1 mouse cellular context compared by ENCODE assay signal in the genomic region with DNA sequence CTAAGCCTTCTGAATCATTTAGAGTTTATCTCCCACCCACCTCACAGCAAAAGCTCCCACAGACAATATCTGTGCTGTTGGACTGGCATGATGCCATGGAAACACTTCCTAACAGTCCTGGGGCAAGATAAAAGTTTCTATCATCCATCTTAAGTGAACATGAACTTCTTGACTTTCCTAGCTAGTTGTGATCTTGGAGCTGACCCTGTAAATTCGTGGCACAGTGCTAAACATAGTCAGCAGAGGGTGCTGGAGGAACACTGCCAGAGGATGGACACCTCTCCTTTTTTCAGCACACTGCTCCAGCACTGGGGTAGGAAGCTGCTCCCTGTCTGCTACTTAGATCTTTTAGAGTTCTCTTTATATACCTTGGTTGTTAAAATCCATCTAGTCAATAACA.
TF ChIP-seq lines count a peak whose summit lies in the region.

No protein-coding gene starts in this region.

TF ChIP-seq in MEL, 35 proteins besides CTCF, POLR2A, EP300 and RAD21 (continued from another document):
- no peak for TF ChIP-seq MYB (IDR thresholded peaks at IDR 0.05; ENCODE audit: low read depth, low read length)
- TF ChIP-seq MAX (IDR thresholded peaks at IDR 0.05; ENCODE audit: low read length) = no peak
- no peak for TF ChIP-seq TAL1 (IDR thresholded peaks at IDR 0.05; ENCODE audit: low read length)
- no peak for TF ChIP-seq MXI1 (IDR thresholded peaks at IDR 0.05; ENCODE audit: low read depth, low read length)
- TF ChIP-seq POLR2AphosphoS5 (IDR thresholded peaks at IDR 0.05; ENCODE audit: borderline replicate concordance, low read depth, low read length) = no peak
- no peak for TF ChIP-seq TCF12 (IDR thresholded peaks at IDR 0.05; ENCODE audit: low read depth, low read length)
- no peak for TF ChIP-seq GABPA (IDR thresholded peaks at IDR 0.05; ENCODE audit: low read depth, low read length)
- TF ChIP-seq GATA1 (IDR thresholded peaks at IDR 0.05; ENCODE audit: low read depth, low read length) = 0 out of 2 replicates have a peak, but pooled peaks have one; percentile 44
- TF ChIP-seq MAFK (IDR thresholded peaks at IDR 0.05; ENCODE audit: borderline replicate concordance, low read depth, low read length) = no peak
- TF ChIP-seq JUND (IDR thresholded peaks at IDR 0.05; ENCODE audit: low read depth, low read length) = no peak
- TF ChIP-seq CHD1 (IDR thresholded peaks at IDR 0.05; ENCODE audit: low read depth, low read length) = no peak
- TF ChIP-seq TBP (IDR thresholded peaks at IDR 0.05; ENCODE audit: low read depth, low read length) = no peak
- peak; percentile 50; the same call in 1 of the 2 replicates for TF ChIP-seq ZC3H11A (IDR thresholded peaks at IDR 0.05; ENCODE audit: low read depth, low read length)
- no peak for TF ChIP-seq USF1 (IDR thresholded peaks at IDR 0.05; ENCODE audit: low read depth, low read length)
- TF ChIP-seq ETS1 (IDR thresholded peaks at IDR 0.05; ENCODE audit: low read depth, low read length) = no peak
- TF ChIP-seq SMC3 (IDR thresholded peaks at IDR 0.05; ENCODE audit: low read depth, low read length) = peak; percentile 76
- TF ChIP-seq USF2 (IDR thresholded peaks at IDR 0.05; ENCODE audit: borderline replicate concordance in 1 of 2, insufficient read depth in 1 of 2, low read depth in 1 of 2, low read length in 2 of 2) = no peak
- no peak for TF ChIP-seq UBTF (IDR thresholded peaks at IDR 0.05; ENCODE audit: borderline replicate concordance, insufficient read depth, low read depth, low read length)
- TF ChIP-seq E2F4 (IDR thresholded peaks at IDR 0.05; ENCODE audit: borderline replicate concordance, low read depth, low read length) = no peak
- TF ChIP-seq NELFE (IDR thresholded peaks at IDR 0.05; ENCODE audit: low read depth, low read length) = no peak
- TF ChIP-seq HCFC1 (IDR thresholded peaks at IDR 0.05; ENCODE audit: low read depth, low read length) = no peak
